Mouse (Mus musculus): ENCODE measurements around the gene Kcnb1.

DNA sequence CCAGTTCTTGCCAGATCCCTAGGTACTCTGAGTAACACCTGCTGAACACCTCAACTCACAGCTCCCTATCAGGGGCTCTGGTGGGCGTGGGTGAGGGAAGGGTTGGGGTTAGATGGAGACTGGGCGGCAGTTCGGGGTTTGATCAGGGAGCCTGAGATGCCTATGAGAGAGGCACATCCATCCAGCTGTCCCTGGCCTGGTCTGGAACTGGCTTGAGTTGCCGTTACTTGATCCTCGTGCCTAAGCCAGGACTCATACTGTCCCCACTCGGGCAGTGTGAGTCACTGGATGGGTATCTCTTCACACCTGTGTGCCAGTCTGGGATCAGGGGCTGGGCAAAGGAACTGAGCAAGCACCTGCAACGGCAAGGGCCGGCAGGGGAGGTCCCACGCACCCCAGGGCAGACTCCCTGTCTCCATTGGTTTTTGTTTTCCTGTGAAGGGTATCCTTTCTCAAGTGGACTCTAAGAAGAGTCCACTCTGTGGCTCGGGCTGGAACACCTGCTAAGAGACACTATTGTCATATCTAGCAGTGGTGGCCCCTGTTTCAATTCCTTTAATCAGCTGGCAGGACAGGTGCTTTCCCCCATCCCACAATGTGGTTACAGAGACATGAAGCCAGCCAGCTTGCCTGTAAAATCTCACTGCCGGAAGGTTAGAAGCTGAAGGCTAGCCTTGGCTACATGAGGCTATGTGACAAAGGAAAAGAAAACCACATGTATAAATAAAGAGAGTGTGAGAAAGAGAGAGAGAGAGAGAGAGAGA is 112.6 kb downstream of the Kcnb1 start:
- TF ChIP-seq CTCF (conservative IDR thresholded peaks at IDR 0.05; ENCODE audit: low read length) (no peak), POU5F1 (IDR thresholded peaks at IDR 0.05; ENCODE audit: borderline replicate concordance, low read length) (no peak)
